In genomic region chr8:94443153-94443552, GRCm38 (mm10) we compare ENCODE assay signal across 17 mouse cellular contexts. TPM values are rescaled to one million over a fixed set of nuclear protein-coding genes. Genes with fewer than 3 reads are reported as not detected.
DNase-seq lines count a peak whose midpoint lies in the region; ATAC-seq and TF ChIP-seq lines count a peak whose summit lies in the region.
"Had no signal": no experiment of that assay in that cellular context is flagged by ENCODE, and none has a peak within 500 bp of the region (broad histone marks: within the 10 kb centered on the region; RNA-seq: fewer than 3 reads in every experiment).

No protein-coding gene starts in this region.

- no peaks in the 10 kb centered on the region for H3K36me3 ChIP-seq in liver, adult 2 months (ENCODE audit: control insufficient read depth, insufficient read depth, low read length)
- H3K36me3 ChIP-seq: G1E; intestine, embryonic 15.5 days; limb, embryonic 13.5 days; neural tube, embryonic 13.5 days had no signal

- no peaks in the 10 kb centered on the region for H3K27me3 ChIP-seq in liver, adult 2 months (ENCODE audit: control insufficient read depth, insufficient read depth, low read length)
- H3K27me3 ChIP-seq: intestine, embryonic 15.5 days; limb, embryonic 13.5 days; neural tube, embryonic 13.5 days had no signal

- no peak overlapping the region for H3K27ac ChIP-seq in liver, adult 2 months (replicated peaks; ENCODE audit: insufficient read depth, low read depth, low read length)
- H3K27ac ChIP-seq: intestine, embryonic 15.5 days; limb, embryonic 13.5 days; neural tube, embryonic 13.5 days had no signal

- no peak overlapping the region for H3K4me3 ChIP-seq in liver, adult 2 months (ENCODE audit: insufficient read depth, low read depth, low read length)
- H3K4me3 ChIP-seq: intestine, embryonic 15.5 days; limb, embryonic 13.5 days; neural tube, embryonic 13.5 days had no signal

- peaks cover 12% of the 10 kb centered on the region for H3K79me2 ChIP-seq in liver, adult 2 months (ENCODE audit: control insufficient read depth, insufficient read depth, low read length)

- DNase-seq in heart, adult 11 months = peak; percentile 92
- no peak for DNase-seq in heart, postnatal 14 days
- DNase-seq in liver, adult 2 months (ENCODE audit: extremely low read depth, low read depth, low spot score) = no peak
- no peak for DNase-seq in liver
- DNase-seq in CD4-positive, CD25-positive, alpha-beta regulatory T cell, adult 2 months (ENCODE audit: low read depth, low spot score) = peak; percentile 23
- DNase-seq in cerebellum, postnatal 36 days = no peak
- no peak for DNase-seq in thymus, postnatal 0 days (ENCODE audit: low spot score)
- DNase-seq: adrenal gland, postnatal 10 days; cerebellum, postnatal 25 days; forebrain, postnatal 0 days; liver, postnatal 0 days; thymus, postnatal 36 days had no signal

- peaks cover 12% of the 10 kb centered on the region; the same call in 1 of the 2 replicates for H3K4me1 ChIP-seq in liver, adult 2 months (ENCODE audit: control insufficient read depth, insufficient read depth, low read length)
- H3K4me1 ChIP-seq: intestine, embryonic 15.5 days; limb, embryonic 13.5 days; neural tube, embryonic 13.5 days had no signal

- peak; percentile 27 for ATAC-seq in inflammation-experienced regulatory T-cells, adult 6 months
- ATAC-seq: forebrain, postnatal 0 days; intestine, embryonic 15.5 days; liver, postnatal 0 days had no signal

- TF ChIP-seq POLR2A in liver, adult 2 months (IDR thresholded peaks at IDR 0.05; ENCODE audit: extremely low read depth, insufficient read depth, low read length) = no peak

- no peak for TF ChIP-seq CTCF in liver, adult 2 months (IDR thresholded peaks at IDR 0.05; ENCODE audit: low read depth, low read length)

- intact Hi-C loops in heart, postnatal 14 days (cut with DNase I) = no loop called here

- H3K9ac ChIP-seq in liver, adult 2 months (ENCODE audit: low read depth, low read length) = 0 out of 2 replicates have a peak overlapping the region, but pooled peaks have one; percentile 7
- H3K9ac ChIP-seq: forebrain, postnatal 0 days; intestine, embryonic 15.5 days; limb, embryonic 13.5 days; liver, postnatal 0 days; neural tube, embryonic 13.5 days had no signal

- WGBS in liver, adult 2 months = 70% methylated on average over 3 of the region's 3 CpGs

RNA-seq across cellular contexts. Expression of gene Nlrc5, which starts 9.0 kb away (rescaled TPM):
- total RNA-seq in heart, postnatal 14 days (2021) = 1 to 10 TPM in 1 of 2 experiments, under 1 TPM in 1; 0.22 to 1.4 TPM
- 19.5 and 21.2 TPM in 2 replicates for total RNA-seq in liver, adult 2 months (2014; rRNA removed)
- 6.6 and 11.6 TPM in 2 replicates for polyA plus RNA-seq in liver, adult 2 months (2012; rRNA removed)
- 100 to 1,000 TPM; 122 to 208 (median 189) TPM for polyA plus RNA-seq in inflammation-experienced regulatory T-cells, adult 6 months (2017; shearing (Covaris generic))
- 5.0 and 6.2 TPM in 2 replicates for polyA plus RNA-seq in thymus, postnatal 0 days (2015; fragmentation: Nextera tagmentation; extraction: Ambion mirVana)

RNA-seq across cellular contexts. Expression of gene Herpud1, which starts 56.9 kb away (rescaled TPM):
- 100 to 1,000 TPM; 168 to 178 TPM for total RNA-seq in heart, postnatal 14 days (2021)
- 575 and 759 TPM in 2 replicates for total RNA-seq in liver, adult 2 months (2014; rRNA removed)
- polyA plus RNA-seq in liver, adult 2 months (2012; rRNA removed) = 421 and 468 TPM in 2 replicates
- 100 to 1,000 TPM in 2 of 3 experiments, 10 to 100 TPM in 1; 75.9 to 149 (median 110) TPM for polyA plus RNA-seq in inflammation-experienced regulatory T-cells, adult 6 months (2017; shearing (Covaris generic))
- polyA plus RNA-seq in thymus, postnatal 0 days (2015; fragmentation: Nextera tagmentation; extraction: Ambion mirVana) = 78.9 and 83.6 TPM in 2 replicates

Comparison
In these comparisons a context has a peak if more than half of its experiments do, and no peak if none do; other contexts are left out.
1. DNase-seq: peak in heart, adult 11 months (single experiment) and CD4-positive, CD25-positive, alpha-beta regulatory T cell, adult 2 months (single experiment); none in heart, postnatal 14 days (0 of 2), liver, adult 2 months (single experiment), liver (single experiment), cerebellum, postnatal 36 days (0 of 2) and thymus, postnatal 0 days (single experiment).